Mouse (Mus musculus) stomach, embryonic 14.5 days (tissue): ENCODE data around the gene Msh4. TPM values are rescaled to one million over a fixed set of nuclear protein-coding genes. Genes with fewer than 3 reads are reported as not detected.

ENCODE experiments used
- ATAC-seq: fragments of 200-750 bp; cut with Nextera tagmentation; 2 replicates; pipeline ENCODE4 v1.8.0; 2017; ENCODE audit warnings: low read depth, moderate TSS enrichment; ENCODE audit not compliant: insufficient number of reproducible peaks, insufficient read depth, low FRiP score
- H3K27ac ChIP-seq: fragments of 300-500 bp; sonication (generic); 2 replicates; pipeline ENCODE4 v1.5.1; 2014; ENCODE audit warnings: mild to moderate bottlenecking, low read length, moderate library complexity, mixed read lengths
- H3K27me3 ChIP-seq: fragments of 300-500 bp; sonication (generic); 2 replicates; pipeline ENCODE4 v1.6.1; 2014; ENCODE audit warnings: low read length, control low read depth, mixed read lengths; ENCODE audit not compliant: control insufficient read depth, insufficient read depth
- H3K36me3 ChIP-seq: fragments of 300-500 bp; sonication (generic); 2 replicates; pipeline ENCODE4 v1.6.1; 2014; ENCODE audit warnings: mild to moderate bottlenecking, control low read depth, low read length, moderate library complexity, mixed read lengths; ENCODE audit not compliant: control insufficient read depth, insufficient read depth
- H3K4me1 ChIP-seq: fragments of 300-500 bp; sonication (generic); 2 replicates; pipeline ENCODE4 v1.6.1; 2014; ENCODE audit warnings: low read length, control low read depth, mixed read lengths; ENCODE audit not compliant: control insufficient read depth, insufficient read depth
- H3K4me2 ChIP-seq: fragments of 300-500 bp; sonication (generic); replicated peaks from 2 replicates; pipeline ENCODE4 v1.6.1; 2014; ENCODE audit warnings: low read depth, low read length, control low read depth
- H3K4me3 ChIP-seq: fragments of 300-500 bp; sonication (generic); 2 replicates; pipeline ENCODE4 v1.5.1; 2014; ENCODE audit warnings: low read depth, low read length, control low read depth
- H3K9ac ChIP-seq: fragments of 300-500 bp; sonication (generic); replicated peaks from 2 replicates; pipeline ENCODE4 v1.6.1; 2014; ENCODE audit warnings: low read depth, mild to moderate bottlenecking, control low read depth, low read length, moderate library complexity, mixed read lengths
- H3K9me3 ChIP-seq: fragments of 300-500 bp; sonication (generic); 2 replicates; pipeline ENCODE4 v1.6.1; 2016; ENCODE audit warnings: low read depth, low read length, control low read depth; ENCODE audit not compliant: control insufficient read depth
- WGBS: fragments of 180-500 bp; shearing (Covaris S2); extraction: QIAGEN DNeasy Blood & Tissue Kit; methylation state at CpG from one replicate; pipeline ENCODE4 v1.1.7; 2014; 5-methylcytosine and 5-hydroxymethylcytosine counted together
- polyA plus RNA-seq: library from polyadenylated mRNA; unstranded; fragments of >200 nt; fragmentation: Nextera tagmentation; extraction: Ambion mirVana; gene quantifications from 2 replicates; pipeline ENCODE4 v1.2.1, GENCODE M21; 2014

Msh4 gene
- polyA plus RNA-seq, 1 experiment from 2014 or later: 0.22 TPM

DNA sequence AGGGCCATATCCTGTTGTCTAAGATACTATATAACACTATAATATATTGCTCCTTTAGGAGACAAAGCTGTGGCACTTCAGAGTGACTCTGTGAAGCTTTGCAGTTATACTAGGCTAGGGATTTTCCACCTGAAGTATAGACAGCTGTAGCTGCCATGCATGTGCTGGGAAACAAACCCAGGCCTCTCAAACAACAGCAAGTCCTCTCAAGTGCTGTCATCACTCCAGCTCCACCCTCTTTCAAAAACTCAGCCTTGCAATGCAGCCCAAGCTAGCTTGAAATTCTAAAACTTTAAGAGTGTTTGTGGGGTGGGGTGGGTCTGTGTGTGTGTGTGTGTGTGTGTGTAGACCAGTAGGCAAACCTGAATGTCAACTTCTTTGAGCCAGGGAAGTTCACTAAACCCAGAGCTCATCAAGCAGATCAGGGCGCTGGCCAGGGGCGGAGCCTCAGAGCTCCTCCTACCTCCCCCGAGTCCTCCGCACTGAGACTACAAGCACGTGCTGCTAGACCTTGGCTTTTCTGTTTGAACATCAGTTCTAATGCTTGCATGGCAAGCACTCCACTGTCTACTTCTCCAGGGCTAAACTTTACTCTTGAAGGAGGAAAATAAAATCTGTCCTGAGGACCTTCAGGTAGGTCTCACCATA is 56.4 kb downstream of the Msh4 start:
- 0 out of 2 replicates have a peak, but pooled peaks cover 2% of the 10 kb centered on the region for H3K4me1 ChIP-seq
- H3K9me3 ChIP-seq: no peaks in the 10 kb centered on the region
- no peaks in the 10 kb centered on the region for H3K27me3 ChIP-seq
- WGBS: 6% methylated on average over 5 of the region's 5 CpGs
- H3K36me3 ChIP-seq: no peaks in the 10 kb centered on the region
- H3K27ac ChIP-seq: no peak overlapping the region
- no peak overlapping the region for H3K4me3 ChIP-seq
- H3K4me2 ChIP-seq: peak overlapping the region; percentile 4; the same call in 1 of the 2 replicates
- peak; percentile 88 for ATAC-seq
- no peak overlapping the region for H3K9ac ChIP-seq

- ATAC-seq: no peak
- Histone ChIP-seq H3K4me3 (no peak overlapping the region), H3K4me2 (no peak overlapping the region), H3K4me1 (0 out of 2 replicates have a peak, but pooled peaks cover under 1% of the 10 kb centered on the region), H3K9ac (no peak overlapping the region), H3K9me3 (no peaks in the 10 kb centered on the region), H3K27me3 (no peaks in the 10 kb centered on the region), H3K27ac (no peak overlapping the region), H3K36me3 (no peaks in the 10 kb centered on the region)
- WGBS: 67% methylated on average over 7 of the region's 7 CpGs
These were observed 58.7 kb downstream of the Msh4 start for GRCm38 (mm10) chr3:153847207-153847733.

- H3K4me2 ChIP-seq: no peak overlapping the region
- 89% methylated on average over 4 of the region's 4 CpGs for WGBS
- no peak overlapping the region for H3K4me3 ChIP-seq
- no peaks in the 10 kb centered on the region for H3K9me3 ChIP-seq
- H3K27ac ChIP-seq: no peak overlapping the region
- no peaks in the 10 kb centered on the region for H3K36me3 ChIP-seq
- ATAC-seq: no peak
- no peaks in the 10 kb centered on the region for H3K4me1 ChIP-seq
- no peak overlapping the region for H3K9ac ChIP-seq
- H3K27me3 ChIP-seq: no peaks in the 10 kb centered on the region
These were observed 59.8 kb downstream of the Msh4 start for GRCm38 (mm10) chr3:153846109-153846508.

GRCm38 (mm10) chr3:153845500-153845899 is 60.4 kb downstream of the Msh4 start:
- no peak for ATAC-seq
- H3K4me3 ChIP-seq: no peak overlapping the region
- no peak overlapping the region for H3K9ac ChIP-seq
- no peak overlapping the region for H3K27ac ChIP-seq
- no peaks in the 10 kb centered on the region for H3K27me3 ChIP-seq
- 83% methylated on average over 2 of the region's 2 CpGs for WGBS
- H3K9me3 ChIP-seq: no peaks in the 10 kb centered on the region
- no peaks in the 10 kb centered on the region for H3K4me1 ChIP-seq
- H3K36me3 ChIP-seq: no peaks in the 10 kb centered on the region
- no peak overlapping the region for H3K4me2 ChIP-seq

DNA sequence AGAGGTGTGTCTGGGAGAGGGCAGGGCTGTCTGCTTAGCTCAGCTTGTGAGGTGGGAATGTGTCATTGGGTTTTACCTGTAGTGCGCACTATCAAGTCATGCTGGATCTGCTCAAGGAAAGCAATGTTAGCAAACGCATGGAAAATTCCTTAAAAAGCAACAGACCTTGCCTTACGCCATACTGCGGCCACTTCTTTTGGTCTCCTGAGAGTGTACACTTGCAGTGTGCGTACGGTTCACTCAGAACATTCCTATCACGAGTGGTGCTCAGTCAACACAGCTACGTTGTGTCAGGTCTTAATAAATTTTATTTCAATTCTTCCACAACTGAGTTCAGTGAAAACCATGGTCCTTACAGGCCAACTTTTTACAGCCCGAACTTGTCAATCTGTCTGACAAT is 61.2 kb downstream of the Msh4 start:
- H3K4me2 ChIP-seq: no peak overlapping the region
- ATAC-seq: no peak
- no peaks in the 10 kb centered on the region for H3K9me3 ChIP-seq
- no peaks in the 10 kb centered on the region for H3K27me3 ChIP-seq
- no peak overlapping the region for H3K27ac ChIP-seq
- no peaks in the 10 kb centered on the region for H3K36me3 ChIP-seq
- no peak overlapping the region for H3K4me3 ChIP-seq
- WGBS: 88% methylated on average over 9 of the region's 9 CpGs
- no peaks in the 10 kb centered on the region for H3K4me1 ChIP-seq
- no peak overlapping the region for H3K9ac ChIP-seq

DNA sequence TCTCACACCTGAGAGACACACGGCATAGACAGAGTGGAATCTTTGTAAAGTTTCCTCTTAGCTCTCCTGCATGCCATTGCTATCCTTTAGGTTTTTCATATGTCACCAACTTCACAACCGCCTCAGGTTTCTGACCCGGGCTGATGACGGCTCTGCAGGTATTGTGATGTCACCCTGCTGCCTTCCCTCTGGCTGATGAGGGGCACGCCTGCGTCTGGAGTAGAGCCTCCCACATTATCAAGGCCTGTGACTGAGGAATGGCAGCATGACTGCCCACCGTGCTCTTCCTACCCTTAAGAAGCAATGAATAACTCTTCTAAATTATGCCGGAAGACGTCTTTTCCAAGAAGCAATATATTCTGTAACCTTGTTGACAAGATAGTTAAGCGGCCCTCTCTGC is 61.9 kb downstream of the Msh4 start, which contains the start of gene Asb17:
Gene Asb17, plus strand, starts transcription at position 180 of the 400 bp plus-strand sequence.
- no peak within 1 kb of the TSS for H3K27ac ChIP-seq
- no peak within 1 kb of the TSS for H3K4me2 ChIP-seq
- no peaks in the 10 kb centered on the region for H3K27me3 ChIP-seq
- no peak within 1 kb of the TSS for H3K4me3 ChIP-seq
- 82% methylated on average over 10 of the region's 10 CpGs for WGBS
- H3K9ac ChIP-seq: no peak within 1 kb of the TSS
- no peaks in the 10 kb centered on the region for H3K36me3 ChIP-seq
- no peaks in the 10 kb centered on the region for H3K4me1 ChIP-seq
- no peak for ATAC-seq
- no peaks in the 10 kb centered on the region for H3K9me3 ChIP-seq

GRCm38 (mm10) chr3:153837593-153837992 is 68.3 kb downstream of the Msh4 start:
- H3K9ac ChIP-seq: no peak overlapping the region
- H3K4me1 ChIP-seq: no peaks in the 10 kb centered on the region
- no peak overlapping the region for H3K4me3 ChIP-seq
- no peaks in the 10 kb centered on the region for H3K9me3 ChIP-seq
- WGBS: 42% methylated on average over 4 of the region's 4 CpGs
- no peaks in the 10 kb centered on the region for H3K36me3 ChIP-seq
- H3K27ac ChIP-seq: no peak overlapping the region
- ATAC-seq: no peak
- no peak overlapping the region for H3K4me2 ChIP-seq
- no peaks in the 10 kb centered on the region for H3K27me3 ChIP-seq

DNA sequence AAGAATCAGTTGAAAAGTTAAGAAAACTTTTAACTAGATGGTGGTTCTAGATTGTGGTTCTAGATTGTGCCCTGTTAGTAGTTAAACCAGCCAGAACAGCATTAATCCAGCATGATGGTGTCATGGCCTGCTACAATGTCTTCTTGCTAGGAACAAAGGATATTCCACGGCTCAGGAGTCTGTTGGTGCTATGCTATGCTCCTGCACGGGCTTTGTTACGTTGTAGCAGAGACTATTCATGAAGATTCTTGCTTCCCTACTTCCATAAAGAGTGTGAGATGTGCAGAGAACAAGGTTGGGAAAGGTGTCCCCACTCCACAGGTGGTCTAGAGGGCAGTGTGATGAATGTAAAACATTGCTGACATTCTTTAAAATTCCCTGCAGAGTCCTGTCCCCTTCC is 69.6 kb downstream of the Msh4 start:
- Histone ChIP-seq H3K4me2 (no peak overlapping the region), H3K27ac (no peak overlapping the region), H3K27me3 (no peaks in the 10 kb centered on the region), H3K4me1 (no peaks in the 10 kb centered on the region), H3K9ac (no peak overlapping the region), H3K4me3 (no peak overlapping the region), H3K9me3 (no peaks in the 10 kb centered on the region), H3K36me3 (no peaks in the 10 kb centered on the region)
- ATAC-seq: no peak
- WGBS: 88% methylated on average over 3 of the region's 3 CpGs
